Mouse (Mus musculus) spleen, adult 2 months (tissue): ENCODE results near the gene Nrp2.

ENCODE experiments used
- CTCF ChIP-seq: fragments of 200-500 bp; IDR thresholded peaks from 2 replicates; pipeline ENCODE4 v1.5.1; 2011; ENCODE audit warnings: mild to moderate bottlenecking, inconsistent platforms; ENCODE audit not compliant: insufficient read depth, insufficient read length, insufficient replicate concordance; ENCODE audit errors: extremely low read depth
- POLR2A ChIP-seq: fragments of 200-500 bp; IDR thresholded peaks from 2 replicates; pipeline ENCODE4 v1.6.1; 2011; ENCODE audit warnings: low read depth, low read length, inconsistent platforms

DNA sequence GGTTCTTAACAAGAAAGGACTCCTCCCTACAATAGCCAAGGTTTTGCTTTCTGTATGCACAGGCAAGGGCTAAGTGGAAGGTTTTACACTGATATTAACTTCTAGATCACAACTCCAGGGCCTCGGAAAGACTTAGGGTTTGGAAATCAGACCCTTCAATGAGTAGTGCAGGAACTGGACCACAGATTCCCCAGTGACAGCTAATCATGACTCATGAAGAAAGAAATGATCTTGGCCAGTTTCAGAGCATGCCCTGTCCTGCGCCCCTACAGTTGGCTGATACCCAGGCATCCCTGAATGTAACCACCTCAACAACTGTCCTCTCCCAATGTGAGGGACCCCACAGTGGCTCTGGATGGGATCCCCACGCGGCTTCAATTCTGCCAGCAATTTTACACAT is 60.7 kb downstream of the Nrp2 start:
- no peak for TF ChIP-seq CTCF
- no peak for TF ChIP-seq POLR2A
